Mouse (Mus musculus) forebrain, embryonic 12.5 days (tissue): ENCODE data around the gene Prkce. TPM values are rescaled to one million over a fixed set of nuclear protein-coding genes. Genes with fewer than 3 reads are reported as not detected.

Experiments
- ATAC-seq: fragments of 200-750 bp; cut with Nextera tagmentation; 2 replicates; pipeline ENCODE4 v1.8.0; 2017; ENCODE audit warnings: moderate TSS enrichment; ENCODE audit not compliant: low FRiP score
- H3K27ac ChIP-seq: fragments of 300-500 bp; sonication (generic); 2 replicates; pipeline ENCODE4 v1.5.1; 2016; ENCODE audit warnings: mild to moderate bottlenecking
- H3K27me3 ChIP-seq: fragments of 300-500 bp; sonication (generic); 2 replicates; pipeline ENCODE4 v1.6.1; 2016; ENCODE audit warnings: mild to moderate bottlenecking
- H3K36me3 ChIP-seq: fragments of 300-500 bp; sonication (generic); replicated peaks from 2 replicates; pipeline ENCODE4 v1.6.1; 2016; ENCODE audit warnings: mild to moderate bottlenecking
- H3K4me1 ChIP-seq: fragments of 300-500 bp; sonication (generic); 2 replicates; pipeline ENCODE4 v1.6.1; 2016
- H3K4me2 ChIP-seq: fragments of 300-500 bp; sonication (generic); 2 replicates; pipeline ENCODE4 v1.6.1; 2016; ENCODE audit warnings: mild to moderate bottlenecking, moderate library complexity
- H3K4me3 ChIP-seq: fragments of 300-500 bp; sonication (generic); replicated peaks from 2 replicates; pipeline ENCODE4 v1.5.1; 2016; ENCODE audit warnings: mild to moderate bottlenecking
- H3K9ac ChIP-seq: fragments of 300-500 bp; sonication (generic); 2 replicates; pipeline ENCODE4 v1.6.1; 2016; ENCODE audit warnings: mild to moderate bottlenecking
- H3K9me3 ChIP-seq: fragments of 300-500 bp; sonication (generic); 2 replicates; pipeline ENCODE4 v1.6.1; 2016
- WGBS: fragments of 180-500 bp; shearing (Covaris S2); methylation state at CpG from one replicate; pipeline ENCODE4 v1.1.7; 2016; 5-methylcytosine and 5-hydroxymethylcytosine counted together
- polyA plus RNA-seq: library from polyadenylated mRNA; unstranded; fragments of >200 nt; fragmentation: Nextera tagmentation; extraction: Ambion mirVana; gene quantifications from 2 replicates; pipeline ENCODE4 v1.2.1, GENCODE M21; 2016

The Prkce gene
- polyA plus RNA-seq, 1 experiment from 2014 or later = 6.0 TPM

DNA sequence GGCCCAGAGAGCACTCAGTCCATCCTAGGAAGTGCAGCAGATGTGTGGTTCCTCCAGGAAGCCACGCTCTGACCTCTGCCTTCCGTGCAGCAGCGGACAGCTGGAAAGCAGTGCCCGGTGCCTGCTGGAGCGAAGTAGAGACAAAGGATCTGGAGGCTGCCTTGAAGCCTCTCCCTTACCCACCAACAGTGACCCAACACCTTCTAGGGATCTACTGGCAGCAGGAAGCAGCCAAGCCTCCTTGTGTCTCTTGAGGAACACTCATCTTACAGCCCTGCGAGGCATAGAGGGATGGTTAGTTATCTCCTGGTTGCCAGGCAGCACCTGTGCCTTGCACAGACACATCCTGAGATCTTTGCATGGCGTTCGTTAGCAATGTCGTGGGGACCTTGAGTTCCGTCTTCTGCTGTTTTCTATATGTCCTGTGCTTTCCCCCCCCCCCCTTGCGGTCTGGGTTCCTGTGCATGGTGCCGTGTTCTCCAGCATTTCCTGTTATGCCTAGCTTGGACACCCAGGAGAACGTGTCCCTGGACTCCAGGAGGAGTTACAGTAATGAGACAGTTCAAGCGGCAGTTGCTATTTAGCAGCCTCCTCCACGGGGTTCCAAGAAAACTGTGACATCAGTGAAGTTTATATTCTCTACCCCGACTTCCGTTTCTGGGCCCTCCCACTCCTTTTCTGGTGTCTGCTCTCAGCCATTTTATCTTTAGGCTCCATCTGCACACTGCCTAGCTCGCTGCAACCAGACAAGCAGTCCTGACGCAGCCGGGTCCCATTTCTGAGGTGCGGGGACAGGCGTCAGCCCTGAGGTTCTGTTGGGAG lies 133.4 kb downstream of the Prkce start:
- Histone ChIP-seq H3K36me3 (no peaks in the 10 kb centered on the region), H3K27me3 (no peaks in the 10 kb centered on the region), H3K4me3 (no peak overlapping the region), H3K4me1 (0 out of 2 replicates have a peak, but pooled peaks cover 2% of the 10 kb centered on the region), H3K27ac (no peak overlapping the region; the same call in 1 of the 2 replicates), H3K4me2 (no peak overlapping the region), H3K9ac (no peak overlapping the region), H3K9me3 (no peaks in the 10 kb centered on the region)
- no peak for ATAC-seq
- WGBS = 76% methylated on average over 22 of the region's 22 CpGs

DNA sequence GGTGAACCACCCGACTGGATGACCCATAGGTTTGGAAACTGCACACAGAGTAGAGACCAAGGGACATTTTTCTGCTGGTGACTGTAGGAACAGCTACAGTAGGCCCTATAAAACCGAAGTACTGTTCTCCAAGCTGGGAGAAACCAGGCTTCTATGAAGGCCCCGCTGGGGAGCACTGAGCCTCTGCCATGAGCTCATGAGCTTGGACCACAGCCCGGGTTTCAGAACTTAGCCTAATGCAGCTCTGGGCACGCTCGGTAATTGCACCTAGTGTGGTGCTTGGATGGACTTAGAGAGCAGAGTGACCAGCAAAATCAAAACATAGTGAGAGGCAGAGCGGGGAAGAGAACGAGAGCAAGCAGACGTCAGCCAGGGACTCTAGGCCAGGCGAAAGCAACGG lies 134.7 kb downstream of the Prkce start:
- Histone ChIP-seq H3K27me3 (no peaks in the 10 kb centered on the region), H3K9me3 (no peaks in the 10 kb centered on the region), H3K9ac (no peak overlapping the region), H3K27ac (no peak overlapping the region), H3K4me3 (no peak overlapping the region), H3K36me3 (no peaks in the 10 kb centered on the region), H3K4me2 (no peak overlapping the region), H3K4me1 (0 out of 2 replicates have a peak, but pooled peaks cover 2% of the 10 kb centered on the region)
- no peak for ATAC-seq
- WGBS = 96% methylated on average over 11 of the region's 11 CpGs

DNA sequence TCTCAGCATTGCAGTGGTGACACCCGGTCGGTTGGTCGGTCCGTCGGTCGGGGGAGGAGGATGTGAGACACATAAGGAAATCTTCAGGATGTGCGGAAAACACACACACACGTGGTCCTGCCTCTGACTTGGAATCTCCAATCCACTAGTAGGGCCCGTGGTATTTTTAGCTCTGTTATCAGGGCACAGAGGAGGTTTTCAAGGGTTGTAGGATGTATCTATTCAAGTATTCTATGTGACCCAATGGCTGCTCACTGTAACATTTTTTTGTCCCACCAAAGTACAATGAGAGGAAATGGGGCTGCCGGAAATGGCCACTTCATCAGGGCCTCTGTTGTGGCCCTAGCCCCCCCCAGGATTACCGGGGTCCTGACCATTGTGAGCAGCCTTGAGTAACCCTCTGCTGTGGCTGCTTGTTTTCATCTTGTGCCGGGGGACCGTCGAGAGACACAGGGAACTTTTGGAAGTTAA lies 135.3 kb downstream of the Prkce start:
- H3K27ac ChIP-seq = no peak overlapping the region
- H3K36me3 ChIP-seq = no peaks in the 10 kb centered on the region
- H3K4me2 ChIP-seq = no peak overlapping the region
- ATAC-seq = no peak
- H3K4me3 ChIP-seq = no peak overlapping the region
- no peaks in the 10 kb centered on the region for H3K9me3 ChIP-seq
- H3K9ac ChIP-seq = no peak overlapping the region
- 0 out of 2 replicates have a peak, but pooled peaks cover 2% of the 10 kb centered on the region for H3K4me1 ChIP-seq
- H3K27me3 ChIP-seq = no peaks in the 10 kb centered on the region
- 93% methylated on average over 14 of the region's 14 CpGs for WGBS

DNA sequence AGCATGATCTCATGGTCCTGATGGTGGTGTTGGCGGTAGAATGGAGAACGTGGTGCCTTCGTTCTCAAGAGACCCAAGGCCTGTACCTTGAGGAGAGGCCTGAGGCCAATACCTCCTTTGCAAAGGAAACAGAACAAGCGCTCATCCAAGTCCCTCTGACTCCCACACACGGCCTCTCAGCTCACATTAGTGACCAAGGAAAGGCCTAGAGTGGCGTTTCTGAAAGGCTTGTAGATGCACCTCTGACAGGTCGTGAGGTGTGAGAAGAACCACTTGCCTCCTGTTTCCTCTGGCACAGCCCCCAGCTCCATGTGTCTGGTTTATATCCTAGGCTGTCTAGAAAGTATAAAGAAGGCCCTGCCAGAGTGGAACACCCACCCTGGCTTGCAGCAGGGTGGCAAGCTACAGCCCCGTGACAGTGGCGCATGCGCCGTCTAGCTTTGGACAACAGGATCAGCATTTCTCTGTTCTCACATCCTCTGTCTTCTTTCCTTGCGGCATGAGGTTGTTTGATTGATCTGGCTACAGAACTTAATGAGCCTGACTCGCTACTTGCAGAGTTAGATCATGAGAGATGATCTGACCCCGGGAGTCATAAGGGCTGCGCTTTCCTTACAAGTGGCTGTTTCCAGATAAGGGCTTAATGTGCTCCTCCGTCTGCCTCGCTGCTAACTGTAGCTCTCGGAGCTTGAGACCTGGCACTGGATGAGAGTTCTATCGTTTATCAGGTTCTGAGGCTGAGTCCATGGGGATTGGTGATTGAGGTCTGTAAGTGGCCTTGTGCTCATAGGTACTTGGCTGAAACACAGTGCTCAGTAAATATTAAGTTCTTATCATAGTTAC lies 136.0 kb downstream of the Prkce start:
- Histone ChIP-seq H3K9me3 (no peaks in the 10 kb centered on the region), H3K4me1 (0 out of 2 replicates have a peak, but pooled peaks cover 2% of the 10 kb centered on the region), H3K36me3 (no peaks in the 10 kb centered on the region), H3K27me3 (no peaks in the 10 kb centered on the region), H3K4me3 (no peak overlapping the region), H3K27ac (no peak overlapping the region), H3K4me2 (no peak overlapping the region), H3K9ac (no peak overlapping the region)
- WGBS = 88% methylated on average over 19 of the region's 19 CpGs
- no peak for ATAC-seq

DNA sequence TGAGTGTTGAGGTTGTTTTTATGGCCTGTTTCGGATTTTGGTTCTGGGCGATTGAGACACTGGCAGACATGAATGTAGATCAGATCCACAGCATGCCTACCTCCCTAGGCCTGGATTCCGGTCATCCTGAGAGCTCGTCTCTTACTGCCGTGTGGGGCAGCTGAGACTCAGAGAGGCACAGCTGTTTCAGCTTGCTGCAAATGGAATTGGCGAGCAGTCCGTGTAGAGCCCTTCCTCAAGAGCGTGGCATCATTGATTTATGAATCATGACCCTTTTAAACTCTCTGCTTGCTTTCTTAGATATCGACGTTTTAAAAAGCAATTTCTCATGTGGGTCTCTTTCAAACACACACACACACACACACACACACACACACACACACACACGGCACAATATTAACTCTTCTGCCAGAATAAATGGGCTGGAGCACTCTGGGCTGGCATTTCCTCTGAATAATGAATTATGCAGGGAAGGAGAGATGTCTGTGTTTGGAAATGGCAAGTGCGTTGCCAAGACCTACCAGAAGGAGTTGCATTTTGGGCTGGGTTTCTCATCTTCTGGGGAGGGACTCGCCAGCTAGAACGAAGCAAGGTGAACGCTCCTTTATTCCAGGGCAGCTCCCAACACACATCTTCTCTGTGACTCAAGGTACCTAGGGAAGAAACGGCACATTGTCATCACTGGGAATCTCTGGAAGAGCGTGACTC lies 137.5 kb downstream of the Prkce start:
- H3K9ac ChIP-seq = no peak overlapping the region
- H3K36me3 ChIP-seq = no peaks in the 10 kb centered on the region
- no peak overlapping the region for H3K4me2 ChIP-seq
- no peaks in the 10 kb centered on the region for H3K9me3 ChIP-seq
- ATAC-seq = no peak
- H3K4me1 ChIP-seq = 0 out of 2 replicates have a peak, but pooled peaks cover 2% of the 10 kb centered on the region
- H3K27me3 ChIP-seq = no peaks in the 10 kb centered on the region
- H3K4me3 ChIP-seq = no peak overlapping the region
- no peak overlapping the region for H3K27ac ChIP-seq
- WGBS = 89% methylated on average over 17 of the region's 17 CpGs

DNA sequence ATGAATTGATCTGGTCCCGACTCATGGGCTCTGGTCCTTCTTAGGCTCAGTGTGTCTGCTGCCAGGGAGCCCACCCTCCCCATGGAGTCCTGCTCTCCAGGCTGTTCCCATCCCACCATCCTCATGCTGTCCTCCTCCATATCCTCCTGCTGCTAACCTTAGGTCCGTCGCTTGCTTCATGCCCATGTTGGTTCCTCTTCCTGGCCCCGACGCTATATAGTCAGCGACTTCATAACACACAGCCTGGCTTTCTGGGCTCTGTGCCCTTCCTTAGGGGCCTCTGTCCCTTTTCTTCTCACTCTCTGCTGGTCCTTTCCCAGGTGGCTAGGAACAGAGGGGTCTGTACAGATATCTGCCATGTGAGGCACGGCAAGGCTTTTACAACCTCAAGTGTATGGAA lies 138.6 kb downstream of the Prkce start:
- H3K27ac ChIP-seq = no peak overlapping the region
- no peaks in the 10 kb centered on the region for H3K9me3 ChIP-seq
- H3K9ac ChIP-seq = no peak overlapping the region
- H3K4me3 ChIP-seq = no peak overlapping the region
- H3K4me2 ChIP-seq = no peak overlapping the region
- no peak for ATAC-seq
- H3K27me3 ChIP-seq = no peaks in the 10 kb centered on the region
- no peaks in the 10 kb centered on the region for H3K36me3 ChIP-seq
- WGBS = 88% methylated on average over 7 of the region's 7 CpGs
- H3K4me1 ChIP-seq = peaks cover 2% of the 10 kb centered on the region; the same call in 1 of the 2 replicates

DNA sequence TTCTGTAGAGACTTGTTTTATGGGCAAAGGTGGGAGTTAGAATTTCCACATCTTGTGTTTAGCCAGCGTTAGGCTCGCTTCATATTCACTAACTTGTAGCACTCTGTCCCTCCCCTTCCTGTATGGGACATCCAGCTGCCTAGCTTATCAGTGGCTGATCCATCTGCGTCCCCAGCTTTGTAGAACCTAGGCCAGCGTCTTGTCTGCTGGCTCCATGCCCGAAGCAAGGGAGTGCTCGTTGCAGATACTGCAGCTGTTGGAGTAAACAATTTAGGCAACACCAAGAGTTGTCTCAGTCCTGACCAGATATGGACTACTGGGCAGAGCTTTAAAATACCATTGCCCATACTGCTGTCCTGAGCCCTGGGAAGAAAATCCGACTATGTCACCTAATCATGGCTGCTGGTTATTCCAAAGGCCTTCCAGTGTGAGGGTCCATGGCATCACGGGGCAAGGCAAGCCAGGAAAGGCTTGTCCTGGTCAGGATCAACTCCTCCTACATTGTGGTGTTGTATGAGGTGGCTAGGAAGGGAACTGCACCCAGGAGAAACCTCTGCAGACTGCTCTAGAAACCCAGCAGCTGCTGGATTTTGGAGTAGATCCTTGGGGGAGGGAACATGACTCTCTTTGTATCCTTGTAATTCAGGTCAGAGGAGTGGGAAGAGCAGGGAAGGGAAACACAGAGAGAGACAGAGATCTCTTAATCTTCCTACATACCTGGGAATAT lies 146.0 kb downstream of the Prkce start:
- no peak overlapping the region for H3K4me3 ChIP-seq
- ATAC-seq = no peak
- no peaks in the 10 kb centered on the region for H3K9me3 ChIP-seq
- H3K27ac ChIP-seq = no peak overlapping the region
- no peaks in the 10 kb centered on the region for H3K36me3 ChIP-seq
- H3K9ac ChIP-seq = no peak overlapping the region
- H3K27me3 ChIP-seq = no peaks in the 10 kb centered on the region
- peaks cover 8% of the 10 kb centered on the region; the same call in 1 of the 2 replicates for H3K4me1 ChIP-seq
- 88% methylated on average over 8 of the region's 8 CpGs for WGBS
- H3K4me2 ChIP-seq = no peak overlapping the region

DNA sequence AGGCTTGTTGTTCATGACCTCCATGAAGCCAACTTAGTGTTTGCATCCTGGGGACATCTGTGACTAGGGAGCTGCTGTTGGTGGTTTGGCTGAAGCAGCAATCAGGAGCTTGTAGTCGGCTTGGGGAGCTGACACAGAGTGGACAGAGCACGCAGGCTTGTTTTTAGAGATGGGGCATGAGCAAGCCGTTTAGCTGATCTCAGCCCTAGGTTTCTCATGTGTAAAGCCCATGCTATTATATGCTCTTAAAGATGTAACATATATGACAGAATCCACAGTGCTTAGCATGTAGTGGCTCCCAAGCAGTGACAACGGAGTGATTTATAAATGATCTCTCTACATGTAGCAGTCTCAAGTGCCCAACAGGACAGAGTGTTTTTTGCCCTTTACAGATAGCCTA lies 148.3 kb downstream of the Prkce start:
- 87% methylated on average over 4 of the region's 4 CpGs for WGBS

DNA sequence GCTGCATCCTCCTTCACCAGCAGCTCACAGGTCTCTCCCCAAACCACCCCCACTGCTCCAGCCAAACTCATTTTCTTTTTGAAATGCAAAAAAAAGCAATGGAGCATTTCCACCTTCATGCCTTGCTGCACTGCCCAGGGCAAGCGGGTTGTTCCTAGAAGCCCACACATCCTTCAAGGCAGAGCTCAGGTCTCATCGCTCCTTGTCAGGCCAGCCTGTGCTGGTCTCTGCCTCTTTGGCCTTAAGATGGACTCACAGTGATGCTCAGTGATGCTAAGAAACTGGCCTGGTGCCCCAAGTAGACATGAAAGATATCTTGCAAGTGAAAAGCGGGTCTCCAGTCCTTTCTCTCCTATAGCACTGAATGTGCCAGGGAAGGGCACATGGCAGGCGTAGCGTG lies 149.2 kb downstream of the Prkce start:
- ATAC-seq = no peak
- H3K9ac ChIP-seq = no peak overlapping the region
- no peak overlapping the region for H3K27ac ChIP-seq
- no peaks in the 10 kb centered on the region for H3K9me3 ChIP-seq
- no peaks in the 10 kb centered on the region for H3K27me3 ChIP-seq
- WGBS = 92% methylated on average over 5 of the region's 5 CpGs
- H3K4me2 ChIP-seq = no peak overlapping the region
- H3K4me3 ChIP-seq = no peak overlapping the region
- H3K4me1 ChIP-seq = 0 out of 2 replicates have a peak, but pooled peaks cover under 1% of the 10 kb centered on the region
- no peaks in the 10 kb centered on the region for H3K36me3 ChIP-seq

More for the DNA sequence above, 148.3 kb downstream of the Prkce start:
- Histone ChIP-seq H3K4me3 (no peak overlapping the region), H3K9me3 (no peaks in the 10 kb centered on the region), H3K4me1 (peaks cover 8% of the 10 kb centered on the region; the same call in 1 of the 2 replicates), H3K9ac (no peak overlapping the region), H3K27ac (no peak overlapping the region), H3K36me3 (no peaks in the 10 kb centered on the region), H3K27me3 (no peaks in the 10 kb centered on the region), H3K4me2 (no peak overlapping the region)
- ATAC-seq = no peak

DNA sequence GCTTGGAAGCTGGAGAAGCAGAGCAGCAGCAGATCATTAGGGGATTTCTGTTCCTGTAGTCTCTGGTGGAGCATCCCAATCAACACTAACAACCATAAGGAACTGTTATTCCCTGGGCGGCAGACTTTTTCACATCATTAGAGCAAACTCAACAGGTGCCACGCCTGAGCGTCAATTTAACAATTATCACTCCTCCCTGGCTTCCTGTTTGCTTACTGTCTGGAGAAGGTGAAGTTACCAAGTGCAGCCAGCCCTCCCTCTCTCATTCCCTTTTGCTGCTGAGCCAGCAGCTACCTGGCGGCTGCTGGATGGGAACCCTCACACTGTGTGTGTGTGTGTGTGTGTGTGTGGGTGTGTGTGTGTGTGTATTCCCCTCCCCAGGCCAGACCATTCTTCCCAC lies 149.6 kb downstream of the Prkce start:
- no peak overlapping the region for H3K4me2 ChIP-seq
- H3K4me1 ChIP-seq = no peaks in the 10 kb centered on the region
- H3K9me3 ChIP-seq = no peaks in the 10 kb centered on the region
- H3K27ac ChIP-seq = no peak overlapping the region
- no peaks in the 10 kb centered on the region for H3K27me3 ChIP-seq
- no peak for ATAC-seq
- no peaks in the 10 kb centered on the region for H3K36me3 ChIP-seq
- H3K4me3 ChIP-seq = no peak overlapping the region
- WGBS = 86% methylated on average over 4 of the region's 4 CpGs
- no peak overlapping the region for H3K9ac ChIP-seq

DNA sequence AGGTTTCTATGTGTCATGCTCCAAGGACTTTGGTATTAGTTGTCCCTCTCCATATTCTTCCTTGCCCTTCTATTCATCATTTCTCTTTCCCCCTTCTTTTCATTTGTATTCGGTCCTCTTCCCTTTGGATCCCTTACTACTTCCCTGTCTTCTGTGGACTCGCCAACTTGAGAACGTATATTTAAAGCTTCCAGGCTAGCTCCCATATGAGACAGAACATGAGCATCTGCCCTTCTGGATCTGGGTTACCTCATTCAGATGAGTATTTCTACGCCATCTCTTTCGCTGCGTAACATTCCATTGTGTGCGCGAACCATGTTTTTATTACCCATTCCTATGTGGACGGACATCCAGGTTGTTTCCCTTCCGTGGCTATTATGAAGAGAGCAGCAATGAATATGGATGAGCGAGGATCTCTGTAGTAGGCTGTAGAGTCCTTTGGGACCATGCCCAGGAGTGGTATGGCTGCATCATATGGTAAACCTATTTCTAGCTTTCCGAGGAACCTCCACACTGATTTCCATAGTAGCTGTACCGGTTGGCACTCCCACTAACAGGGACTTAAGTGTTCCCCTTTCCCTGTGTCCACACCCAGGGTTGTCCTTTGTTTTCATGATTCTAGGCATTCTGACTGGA lies 152.5 kb downstream of the Prkce start:
- no peak overlapping the region for H3K4me2 ChIP-seq

More for the DNA sequence above, 152.5 kb downstream of the Prkce start:
- Histone ChIP-seq H3K4me3 (no peak overlapping the region), H3K36me3 (no peaks in the 10 kb centered on the region), H3K27me3 (no peaks in the 10 kb centered on the region), H3K27ac (no peak overlapping the region), H3K9ac (no peak overlapping the region), H3K9me3 (no peaks in the 10 kb centered on the region), H3K4me1 (peaks cover 8% of the 10 kb centered on the region; the same call in 1 of the 2 replicates)
- WGBS = 93% methylated on average over 13 of the region's 13 CpGs
- ATAC-seq = no peak
